Mouse (Mus musculus): ENCODE measurements around the gene Aox4. TPM values are rescaled to one million over a fixed set of nuclear protein-coding genes. Genes with fewer than 3 reads are reported as not detected.

Aox4 gene
- polyA plus RNA-seq, 1 experiment from 2014 or later = 0.42 TPM

DNA sequence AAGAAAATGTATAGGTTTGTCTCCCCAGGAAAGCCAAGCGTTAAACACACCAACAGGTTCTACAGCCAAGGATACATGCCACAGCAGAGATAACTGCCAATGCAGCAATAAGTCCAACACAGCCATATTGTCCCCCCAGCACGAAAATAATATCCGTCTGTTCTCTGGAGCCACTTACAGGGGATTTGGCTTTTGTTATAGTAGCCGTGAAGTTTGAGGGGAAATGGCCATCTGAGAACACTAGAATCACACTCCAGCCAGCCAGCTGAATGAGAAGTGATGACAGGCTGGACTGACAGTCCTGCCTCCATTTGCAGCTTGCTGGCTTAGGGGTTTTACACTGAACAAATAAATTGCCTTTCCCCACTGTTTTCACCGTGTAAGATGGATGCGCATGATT, 10.9 kb downstream of the Aox4 start:
- Histone ChIP-seq H3K27me3 (replicated peaks) (no peaks in the 10 kb centered on the region), H3K9me3 (replicated peaks) (no peaks in the 10 kb centered on the region), H3K9ac (replicated peaks) (no peak overlapping the region), H3K27ac (replicated peaks) (no peak overlapping the region), H3K4me1 (no peaks in the 10 kb centered on the region), H3K4me2 (no peak overlapping the region), H3K4me3 (replicated peaks) (no peak overlapping the region), H3K36me3 (no peaks in the 10 kb centered on the region)
- 76% methylated on average over 6 of the region's 6 CpGs for WGBS
- ATAC-seq (ENCODE audit: low FRiP score) = no peak

DNA sequence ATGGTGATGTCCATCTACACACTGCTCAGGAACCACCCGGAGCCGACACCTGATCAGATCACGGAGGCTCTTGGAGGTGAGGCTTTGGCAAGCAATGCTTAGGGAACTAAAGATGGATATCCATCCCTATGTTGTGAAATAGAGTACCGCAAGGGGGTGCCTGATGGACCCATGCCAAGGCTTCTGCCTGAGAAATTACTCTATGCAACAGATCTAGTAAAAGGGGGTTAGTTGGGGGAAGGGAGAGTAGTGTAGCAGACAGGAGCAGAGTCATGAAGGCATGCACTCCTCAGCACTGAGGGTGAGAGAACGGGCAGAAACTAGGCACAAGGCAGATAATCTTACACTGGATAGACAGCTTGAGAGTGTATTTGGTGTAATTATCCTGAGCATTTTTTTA, 11.7 kb downstream of the Aox4 start:
- Histone ChIP-seq H3K27ac (replicated peaks) (no peak overlapping the region), H3K36me3 (no peaks in the 10 kb centered on the region), H3K9ac (replicated peaks) (no peak overlapping the region), H3K27me3 (replicated peaks) (no peaks in the 10 kb centered on the region), H3K9me3 (replicated peaks) (no peaks in the 10 kb centered on the region), H3K4me3 (replicated peaks) (no peak overlapping the region), H3K4me1 (no peaks in the 10 kb centered on the region), H3K4me2 (no peak overlapping the region)
- 86% methylated on average over 5 of the region's 5 CpGs for WGBS
- ATAC-seq (ENCODE audit: low FRiP score) = no peak

DNA sequence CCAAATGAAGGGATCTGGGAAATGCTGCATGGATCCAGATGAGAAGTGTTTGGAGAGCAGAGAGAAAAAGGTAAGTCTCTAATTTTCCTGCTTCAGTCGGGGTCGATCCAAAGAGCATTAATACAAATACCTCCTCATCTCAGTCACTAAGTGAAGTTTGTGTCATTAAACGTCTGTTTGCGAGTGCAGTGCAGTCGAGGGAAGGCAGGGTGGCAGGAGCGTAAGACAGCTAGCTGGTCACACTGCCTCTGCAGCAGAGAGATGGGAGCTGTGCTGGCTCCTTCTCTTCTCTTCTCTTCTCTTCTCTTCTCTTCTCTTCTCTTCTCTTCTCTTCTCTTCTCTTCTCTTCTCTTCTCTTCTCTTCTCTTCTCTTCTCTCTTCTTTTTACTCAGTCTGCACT, 17.9 kb downstream of the Aox4 start:
- Histone ChIP-seq H3K36me3 (no peaks in the 10 kb centered on the region), H3K27me3 (replicated peaks) (no peaks in the 10 kb centered on the region), H3K9me3 (replicated peaks) (no peaks in the 10 kb centered on the region), H3K27ac (replicated peaks) (no peak overlapping the region), H3K4me2 (no peak overlapping the region), H3K4me3 (replicated peaks) (no peak overlapping the region), H3K4me1 (no peaks in the 10 kb centered on the region), H3K9ac (replicated peaks) (no peak overlapping the region)
- 72% methylated on average over 6 of the region's 6 CpGs for WGBS
- ATAC-seq (ENCODE audit: low FRiP score) = no peak

DNA sequence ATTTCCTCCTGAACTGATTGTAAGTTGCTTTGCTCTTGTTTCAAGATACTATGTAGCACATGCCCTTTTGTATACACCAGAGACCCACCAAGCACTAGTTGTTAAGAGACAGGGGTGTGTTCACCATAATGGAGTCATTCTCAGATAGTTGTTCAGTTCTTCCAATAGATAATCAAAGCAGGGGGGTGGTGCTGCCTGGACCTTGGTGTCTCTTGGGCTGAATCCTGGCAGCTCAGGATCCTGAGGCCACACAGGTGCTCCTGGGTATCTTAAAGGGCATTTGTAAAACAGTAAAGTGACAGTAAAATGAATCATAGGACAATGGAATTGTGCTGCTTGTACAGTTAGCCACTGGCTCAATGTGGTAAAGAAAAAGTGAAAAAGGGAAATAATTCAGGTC, 18.7 kb downstream of the Aox4 start:
- no peaks in the 10 kb centered on the region for H3K4me1 ChIP-seq
- H3K27ac ChIP-seq (replicated peaks) = no peak overlapping the region
- ATAC-seq (ENCODE audit: low FRiP score) = no peak

DNA sequence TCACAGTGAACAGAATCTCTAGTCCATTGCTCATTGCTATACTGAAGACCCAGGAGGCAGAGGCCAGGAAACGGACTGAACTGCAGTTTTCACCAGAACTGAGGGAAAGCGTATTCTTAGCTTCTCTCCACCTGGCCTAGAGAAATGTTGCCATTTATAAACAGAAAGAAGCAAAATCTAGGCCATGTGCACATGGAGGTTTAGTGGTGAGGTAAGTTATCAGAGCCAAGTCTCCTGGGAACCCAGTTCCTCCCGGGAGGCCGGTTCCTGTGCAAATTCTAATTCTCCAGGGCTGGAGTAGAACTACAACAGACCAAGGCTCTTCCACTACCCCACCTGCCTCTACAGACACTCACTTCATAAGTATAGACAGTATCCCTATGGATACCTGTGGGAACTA, 19.6 kb downstream of the Aox4 start:
- H3K36me3 ChIP-seq = no peaks in the 10 kb centered on the region
- H3K4me2 ChIP-seq = no peak overlapping the region
- H3K4me1 ChIP-seq = no peaks in the 10 kb centered on the region
- ATAC-seq (ENCODE audit: low FRiP score) = no peak
- no peaks in the 10 kb centered on the region for H3K27me3 ChIP-seq (replicated peaks)
- H3K9ac ChIP-seq (replicated peaks) = no peak overlapping the region
- WGBS = 92% methylated on average over 4 of the region's 4 CpGs
- no peak overlapping the region for H3K4me3 ChIP-seq (replicated peaks)
- H3K27ac ChIP-seq (replicated peaks) = no peak overlapping the region
- no peaks in the 10 kb centered on the region for H3K9me3 ChIP-seq (replicated peaks)

More for the DNA sequence above, 18.7 kb downstream of the Aox4 start:
- Histone ChIP-seq H3K9me3 (replicated peaks) (no peaks in the 10 kb centered on the region), H3K4me2 (no peak overlapping the region), H3K9ac (replicated peaks) (no peak overlapping the region), H3K4me3 (replicated peaks) (no peak overlapping the region), H3K27me3 (replicated peaks) (no peaks in the 10 kb centered on the region), H3K36me3 (no peaks in the 10 kb centered on the region)

DNA sequence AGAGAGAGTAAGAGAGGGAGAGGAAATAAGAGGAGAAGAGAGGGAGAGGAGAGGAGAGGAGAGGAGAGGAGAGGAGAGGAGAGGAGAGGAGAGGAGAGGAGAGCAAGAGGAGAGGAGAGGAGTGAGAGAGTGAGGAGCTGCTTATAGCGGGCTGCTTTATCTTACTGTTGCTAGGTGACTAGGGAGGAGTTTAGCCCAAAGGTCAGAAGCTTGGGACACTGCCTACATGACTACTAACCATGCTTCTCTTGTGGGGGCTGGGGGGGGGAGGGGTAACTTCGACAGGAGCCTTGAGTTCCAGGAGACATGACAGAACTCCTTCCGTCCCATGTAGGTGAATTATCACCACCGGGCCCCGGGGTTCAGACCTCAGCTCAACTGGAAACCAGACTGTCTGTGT, 20.3 kb downstream of the Aox4 start:
- 54% methylated on average over 5 of the region's 5 CpGs for WGBS
- no peaks in the 10 kb centered on the region for H3K36me3 ChIP-seq
- no peaks in the 10 kb centered on the region for H3K27me3 ChIP-seq (replicated peaks)
- no peak overlapping the region for H3K27ac ChIP-seq (replicated peaks)
- no peak overlapping the region for H3K9ac ChIP-seq (replicated peaks)
- H3K4me2 ChIP-seq = no peak overlapping the region
- ATAC-seq (ENCODE audit: low FRiP score) = no peak
- no peaks in the 10 kb centered on the region for H3K4me1 ChIP-seq
- no peaks in the 10 kb centered on the region for H3K9me3 ChIP-seq (replicated peaks)
- no peak overlapping the region for H3K4me3 ChIP-seq (replicated peaks)

DNA sequence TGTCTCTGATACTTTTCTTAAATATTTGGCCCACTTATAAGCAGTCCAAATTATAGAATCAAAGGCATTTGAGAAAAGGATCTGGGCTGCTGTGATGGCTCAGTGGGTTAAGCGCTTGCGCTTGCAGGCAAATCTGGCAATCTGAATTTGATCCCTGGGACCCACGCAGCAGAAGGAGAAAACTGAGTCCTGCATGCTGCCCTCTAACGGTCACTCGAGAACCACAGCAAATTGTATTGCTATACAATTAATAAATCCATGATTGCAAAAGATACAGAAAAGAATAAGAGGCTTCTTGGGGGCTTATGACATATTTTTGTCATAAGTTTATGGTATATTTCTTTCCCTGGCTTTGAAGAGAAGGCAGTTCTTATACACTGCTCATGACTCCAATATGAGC, 25.2 kb downstream of the Aox4 start:
- H3K27me3 ChIP-seq (replicated peaks) = no peaks in the 10 kb centered on the region
- H3K4me3 ChIP-seq (replicated peaks) = no peak overlapping the region
- H3K36me3 ChIP-seq = no peaks in the 10 kb centered on the region
- no peak for ATAC-seq (ENCODE audit: low FRiP score)
- 61% methylated on average over 5 of the region's 5 CpGs for WGBS
- H3K4me1 ChIP-seq = no peaks in the 10 kb centered on the region
- H3K4me2 ChIP-seq = no peak overlapping the region
- no peak overlapping the region for H3K9ac ChIP-seq (replicated peaks)
- no peaks in the 10 kb centered on the region for H3K9me3 ChIP-seq (replicated peaks)
- no peak overlapping the region for H3K27ac ChIP-seq (replicated peaks)

DNA sequence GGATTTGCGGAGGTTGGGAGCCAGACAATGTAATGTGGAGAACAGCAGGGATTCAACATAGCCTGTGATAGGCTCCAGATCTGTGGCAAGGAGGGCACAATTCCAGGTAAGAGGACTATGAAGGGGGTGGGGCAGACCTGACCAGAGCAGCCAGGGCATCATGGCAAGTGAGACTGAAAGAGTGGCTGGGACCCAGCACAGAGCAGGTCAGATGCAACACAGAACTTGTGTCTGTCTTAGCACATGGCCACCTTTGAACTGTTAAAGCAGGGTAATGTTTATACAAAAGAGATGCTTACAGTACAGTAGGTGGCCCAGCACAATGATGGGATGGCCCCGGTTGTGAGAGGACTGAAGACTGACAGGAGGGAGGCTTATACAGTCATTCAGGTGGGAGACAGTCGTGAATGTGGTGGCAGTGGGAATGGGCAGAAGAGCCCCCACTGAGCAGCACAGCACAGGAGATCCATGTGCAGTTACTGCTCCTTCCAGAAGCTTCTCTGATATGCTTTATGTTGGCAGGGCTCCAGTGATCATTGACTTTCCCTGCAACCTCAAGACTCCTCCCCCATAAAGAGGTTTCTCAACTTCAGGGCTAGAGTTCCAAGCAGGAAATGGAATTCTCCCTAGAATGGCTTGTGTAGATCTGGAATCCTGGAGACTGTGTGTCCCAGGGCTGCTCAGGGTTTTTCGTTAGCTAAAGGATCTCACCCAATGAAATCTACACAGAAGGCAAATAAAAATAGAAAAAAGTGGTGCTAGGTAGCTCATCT, 27.5 kb downstream of the Aox4 start:
- ATAC-seq (ENCODE audit: low FRiP score) = no peak
- H3K4me3 ChIP-seq (replicated peaks) = no peak overlapping the region
- no peaks in the 10 kb centered on the region for H3K4me1 ChIP-seq

DNA sequence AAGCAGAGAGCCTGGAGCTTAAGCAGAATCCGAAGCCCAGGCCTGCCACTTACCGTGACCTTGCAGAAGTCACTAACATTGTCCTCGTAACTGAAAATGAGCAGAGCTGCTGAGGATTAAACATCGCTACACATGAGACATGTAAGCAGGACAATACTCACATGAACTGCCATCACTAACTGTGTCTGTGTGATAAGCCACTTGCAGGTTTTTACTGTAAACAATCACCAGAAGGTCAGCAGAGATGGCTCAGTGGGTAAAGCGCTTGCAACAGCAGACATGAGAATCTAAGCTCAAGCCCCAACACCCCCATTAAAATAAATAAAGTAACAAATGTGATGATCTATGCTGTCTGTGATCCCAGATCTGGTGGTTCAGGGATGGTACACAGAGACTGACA, 28.2 kb downstream of the Aox4 start:
- no peak overlapping the region for H3K9ac ChIP-seq (replicated peaks)
- H3K27ac ChIP-seq (replicated peaks) = no peak overlapping the region
- H3K4me1 ChIP-seq = no peaks in the 10 kb centered on the region
- H3K4me2 ChIP-seq = no peak overlapping the region
- no peaks in the 10 kb centered on the region for H3K27me3 ChIP-seq (replicated peaks)
- no peaks in the 10 kb centered on the region for H3K9me3 ChIP-seq (replicated peaks)
- 93% methylated on average over 5 of the region's 5 CpGs for WGBS
- H3K4me3 ChIP-seq (replicated peaks) = no peak overlapping the region
- no peak for ATAC-seq (ENCODE audit: low FRiP score)
- H3K36me3 ChIP-seq = no peaks in the 10 kb centered on the region

More for the DNA sequence above, 27.5 kb downstream of the Aox4 start:
- Histone ChIP-seq H3K27ac (replicated peaks) (no peak overlapping the region), H3K9me3 (replicated peaks) (no peaks in the 10 kb centered on the region), H3K4me2 (no peak overlapping the region), H3K27me3 (replicated peaks) (no peaks in the 10 kb centered on the region), H3K36me3 (no peaks in the 10 kb centered on the region), H3K9ac (replicated peaks) (no peak overlapping the region)
- WGBS = 80% methylated on average over 4 of the region's 4 CpGs

DNA sequence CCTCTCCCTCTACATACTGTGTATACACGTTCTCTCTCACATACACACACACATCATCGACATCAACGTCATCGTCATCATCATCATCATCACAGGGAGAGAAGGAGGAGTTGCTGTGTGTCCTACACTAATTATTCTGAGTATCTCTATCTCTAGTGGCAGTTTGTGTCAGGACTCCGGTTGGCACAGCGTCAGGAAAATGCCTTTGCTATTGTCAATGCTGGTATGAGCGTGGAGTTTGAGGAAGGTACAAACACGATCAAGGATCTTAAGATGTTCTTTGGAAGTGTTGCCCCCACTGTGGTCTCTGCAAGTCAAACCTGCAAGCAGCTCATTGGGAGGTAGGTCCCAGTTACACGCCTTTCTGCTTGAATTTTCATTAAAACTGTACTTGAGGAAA, 28.8 kb downstream of the Aox4 start:
- H3K4me3 ChIP-seq (replicated peaks) = no peak overlapping the region
- H3K36me3 ChIP-seq = no peaks in the 10 kb centered on the region
- no peak overlapping the region for H3K27ac ChIP-seq (replicated peaks)
- H3K27me3 ChIP-seq (replicated peaks) = no peaks in the 10 kb centered on the region
- ATAC-seq (ENCODE audit: low FRiP score) = no peak
- WGBS = 97% methylated on average over 9 of the region's 9 CpGs
- H3K9ac ChIP-seq (replicated peaks) = no peak overlapping the region
- H3K4me2 ChIP-seq = no peak overlapping the region
- no peaks in the 10 kb centered on the region for H3K4me1 ChIP-seq
- no peaks in the 10 kb centered on the region for H3K9me3 ChIP-seq (replicated peaks)

DNA sequence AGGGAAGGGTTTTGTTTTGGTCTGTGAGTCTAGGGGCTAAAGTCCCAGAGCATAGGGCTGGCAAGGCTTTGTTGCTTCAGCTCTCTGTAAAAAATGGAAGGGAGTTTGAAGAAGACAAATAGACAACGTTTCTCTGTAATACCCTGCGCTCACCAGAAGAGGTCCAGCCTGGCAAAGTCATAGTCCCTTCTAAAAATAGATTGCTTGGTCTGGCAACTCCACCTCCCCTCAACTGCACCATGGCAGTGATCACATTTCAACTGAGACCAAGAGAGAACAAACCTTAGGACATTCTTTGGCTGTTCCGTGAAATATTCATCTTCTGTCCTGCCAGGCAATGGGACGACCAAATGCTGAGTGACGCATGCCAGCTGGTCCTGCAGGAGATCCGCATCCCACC, 30.1 kb downstream of the Aox4 start:
- no peaks in the 10 kb centered on the region for H3K9me3 ChIP-seq (replicated peaks)
- H3K4me3 ChIP-seq (replicated peaks) = no peak overlapping the region
- H3K27ac ChIP-seq (replicated peaks) = no peak overlapping the region
- no peak overlapping the region for H3K9ac ChIP-seq (replicated peaks)
- H3K4me2 ChIP-seq = no peak overlapping the region
- no peaks in the 10 kb centered on the region for H3K27me3 ChIP-seq (replicated peaks)
- WGBS = 76% methylated on average over 6 of the region's 6 CpGs
- no peaks in the 10 kb centered on the region for H3K4me1 ChIP-seq
- no peak for ATAC-seq (ENCODE audit: low FRiP score)
- H3K36me3 ChIP-seq = no peaks in the 10 kb centered on the region

DNA sequence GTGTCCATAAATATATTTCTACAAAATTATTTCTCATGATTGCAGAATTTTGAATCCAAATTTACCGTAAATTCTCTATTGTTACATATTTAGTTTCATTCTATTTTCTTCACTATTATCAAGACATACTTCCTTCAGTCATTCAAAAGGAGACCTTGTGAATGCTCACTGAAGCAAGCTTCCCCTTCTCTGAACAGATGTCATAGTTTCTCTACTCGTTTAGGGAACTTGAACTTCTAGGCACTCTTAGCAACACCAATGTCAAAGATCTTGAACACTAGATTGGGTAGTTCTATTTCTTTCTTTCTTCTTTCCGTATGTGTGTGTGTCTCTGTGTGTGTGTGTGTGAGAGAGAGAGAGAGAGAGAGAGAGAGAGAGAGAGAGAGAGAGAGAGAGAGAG, 34.3 kb downstream of the Aox4 start:
- Histone ChIP-seq H3K27ac (replicated peaks) (no peak overlapping the region), H3K4me2 (no peak overlapping the region), H3K36me3 (no peaks in the 10 kb centered on the region), H3K4me1 (no peaks in the 10 kb centered on the region), H3K9ac (replicated peaks) (no peak overlapping the region), H3K4me3 (replicated peaks) (no peak overlapping the region), H3K27me3 (replicated peaks) (no peaks in the 10 kb centered on the region), H3K9me3 (replicated peaks) (no peaks in the 10 kb centered on the region)
- no peak for ATAC-seq (ENCODE audit: low FRiP score)
- 82% methylated on average over 3 of the region's 3 CpGs for WGBS

DNA sequence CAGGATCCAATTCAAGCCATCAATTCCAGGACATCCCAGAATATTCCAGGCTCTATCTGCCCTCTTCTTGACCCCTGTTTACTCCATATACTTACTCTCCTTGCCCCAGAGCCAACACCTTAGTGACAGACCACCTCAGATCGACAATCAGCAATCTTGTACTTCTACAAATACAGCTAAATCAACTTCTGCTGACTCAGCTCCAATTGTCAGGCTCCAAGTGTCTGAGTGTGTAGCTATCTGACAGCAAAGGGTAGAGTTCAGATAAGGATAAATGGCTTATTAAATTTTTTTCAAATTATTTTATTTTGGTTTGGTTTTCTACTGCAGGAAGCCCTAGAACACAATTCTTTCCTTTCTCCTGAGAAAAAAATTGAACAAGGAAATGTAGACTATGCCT, 38.3 kb downstream of the Aox4 start:
- Histone ChIP-seq H3K4me1 (no peaks in the 10 kb centered on the region), H3K4me2 (no peak overlapping the region), H3K9me3 (replicated peaks) (no peaks in the 10 kb centered on the region), H3K27ac (replicated peaks) (no peak overlapping the region), H3K36me3 (no peaks in the 10 kb centered on the region), H3K27me3 (replicated peaks) (no peaks in the 10 kb centered on the region), H3K9ac (replicated peaks) (no peak overlapping the region), H3K4me3 (replicated peaks) (no peak overlapping the region)
- WGBS = 87% methylated on average over 1 of the region's 1 CpGs
- no peak for ATAC-seq (ENCODE audit: low FRiP score)

Measured in neural tube, embryonic 15.5 days (tissue).